Mouse (Mus musculus) large intestine, adult 2 months (tissue): Measurements from ENCODE around the gene Fignl1. TPM values are rescaled to one million over a fixed set of nuclear protein-coding genes. Genes with fewer than 3 reads are reported as not detected.

ENCODE experiments used
- polyA plus RNA-seq: library from polyadenylated mRNA; depleted of rRNA; stranded (reverse); fragments of >200 nt; gene quantifications from 2 replicates; pipeline ENCODE4 v1.2.3, GENCODE M21; 2012; rRNA removed

The Fignl1 gene
- polyA plus RNA-seq, 1 experiment: 3.0 TPM

Other genes with a start within 250 kb of the Fignl1 start
- not detected in 2 replicates for gene 4930512M02Rik, start 181.1 kb downstream of the Fignl1 start, polyA plus RNA-seq
- gene Ikzf1, start 124.0 kb downstream of the Fignl1 start, polyA plus RNA-seq: 8.2 and 16.0 TPM in 2 replicates
- 25.5 and 72.8 TPM in 2 replicates for gene Ddc, start 89.2 kb upstream of the Fignl1 start, polyA plus RNA-seq
- 3.7 and 5.8 TPM in 2 replicates for gene Grb10, start 229.7 kb upstream of the Fignl1 start, polyA plus RNA-seq